Mouse (Mus musculus): ENCODE results near the gene Dnajc13.

The Dnajc13 gene

DNA sequence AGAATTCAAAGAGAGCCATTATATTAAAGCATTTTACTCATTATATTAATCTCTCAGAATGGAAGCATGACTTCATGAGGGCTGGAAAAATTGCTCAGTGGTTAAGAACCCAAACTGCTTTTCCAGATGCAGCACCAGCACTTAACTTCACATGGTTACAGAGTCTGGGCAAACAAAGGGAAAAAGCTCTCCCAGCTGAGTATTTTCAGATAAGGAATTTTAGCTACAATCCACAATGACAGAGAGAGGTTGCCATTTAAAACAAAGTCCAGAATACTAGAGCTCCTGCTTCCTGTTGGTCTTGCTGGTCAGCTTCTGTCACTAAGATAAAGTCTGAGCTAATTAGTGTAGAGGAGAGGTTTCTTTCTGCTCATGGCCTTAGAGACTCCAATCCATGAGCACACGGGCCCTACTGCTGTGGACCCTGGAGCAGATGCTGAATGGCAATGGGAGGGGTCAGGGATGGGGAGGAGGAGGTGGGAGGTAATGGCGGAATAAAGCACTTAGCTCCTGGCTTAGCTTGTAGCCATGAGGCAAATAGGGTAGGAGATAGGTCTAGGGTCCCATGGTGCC, 154.1 kb downstream of the Dnajc13 start:
- no peak for DNase-seq (ENCODE audit: low spot score in 2 of 2)

DNA sequence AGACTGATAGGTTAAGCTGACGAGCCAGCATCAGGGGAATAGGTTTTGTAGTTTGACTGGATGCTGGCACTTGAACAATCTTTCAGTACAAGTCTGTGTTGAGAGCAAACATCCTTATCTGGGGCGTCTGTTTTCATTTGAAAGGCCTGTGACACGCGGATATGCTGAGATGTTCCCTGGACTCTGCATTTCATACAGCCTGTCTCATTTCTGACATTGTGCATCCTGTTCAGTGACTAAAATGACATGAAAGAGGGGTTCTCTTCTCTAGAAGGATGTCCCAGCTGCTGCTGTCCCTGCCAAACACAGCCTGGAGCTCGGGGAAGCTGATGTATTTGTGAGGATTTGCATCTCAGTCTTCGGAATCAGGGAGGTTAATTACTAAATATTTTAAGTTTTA, 155.2 kb downstream of the Dnajc13 start:
- DNase-seq (ENCODE audit: low spot score in 2 of 2), result no peak

DNA sequence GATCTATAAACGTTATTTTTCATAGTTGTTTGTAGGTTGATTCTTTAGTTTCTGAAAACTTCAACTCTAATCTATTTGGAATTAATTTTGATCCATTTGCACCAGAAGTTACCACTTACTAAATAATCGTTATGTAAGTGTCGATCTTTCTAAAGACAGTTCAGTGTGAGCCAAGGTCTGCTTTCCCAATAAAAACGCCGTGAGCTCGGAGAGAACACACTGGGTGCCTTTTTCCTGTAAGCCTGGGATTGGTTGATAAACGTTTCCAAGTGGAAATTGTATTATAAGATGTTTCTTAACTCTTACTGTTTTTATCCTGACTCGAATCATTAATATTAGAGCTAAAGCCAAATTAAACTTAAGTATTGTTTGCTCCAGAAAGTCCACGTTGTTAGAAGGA, 155.8 kb downstream of the Dnajc13 start:
- no peak for DNase-seq (ENCODE audit: low spot score in 2 of 2)

DNA sequence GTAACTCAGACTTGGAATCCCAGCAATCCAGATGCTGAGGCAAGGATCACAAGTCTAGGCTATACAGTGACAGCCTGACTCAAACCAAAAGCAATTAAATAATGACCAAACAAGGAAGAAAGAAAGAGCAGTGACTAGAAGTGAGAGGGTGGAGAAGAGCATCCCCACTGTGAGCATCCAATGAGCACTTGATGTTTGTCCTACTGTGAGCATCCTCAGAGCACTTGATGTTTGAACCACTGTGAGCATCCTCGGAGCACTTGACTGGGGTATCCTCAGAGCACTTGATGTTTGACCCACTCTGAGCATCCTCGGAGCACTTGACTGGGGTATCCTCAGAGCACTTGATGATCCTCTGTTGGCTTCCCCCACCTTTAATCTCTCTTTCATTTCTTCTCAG, 157.7 kb downstream of the Dnajc13 start:
- no peak for DNase-seq (ENCODE audit: low spot score in 2 of 2)

- DNase-seq (ENCODE audit: low spot score in 2 of 2), result no peak
Measured at GRCm38 (mm10) chr9:104102901-104103300, 159.8 kb downstream of the Dnajc13 start.

DNA sequence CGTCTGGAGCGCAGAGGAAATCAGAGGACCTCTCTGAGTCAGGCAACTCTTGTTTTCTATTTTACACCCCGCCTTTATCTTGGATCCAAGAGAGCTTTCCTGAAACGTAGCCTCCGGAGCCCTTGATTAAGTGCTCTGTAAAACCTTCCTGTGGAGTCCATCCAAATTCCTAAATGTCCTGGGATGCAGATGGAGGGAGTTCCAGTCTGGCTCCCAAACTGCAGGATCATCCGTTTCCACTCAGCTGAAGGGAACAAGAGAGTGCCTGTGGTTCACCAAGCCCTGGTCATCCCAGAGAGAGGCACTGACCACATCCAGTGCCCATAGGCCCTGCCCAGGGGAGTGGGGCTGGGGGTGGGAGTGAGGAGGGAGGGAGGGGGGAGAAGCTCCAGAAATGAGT, 160.4 kb downstream of the Dnajc13 start:
- no peak for DNase-seq (ENCODE audit: low spot score in 2 of 2)

GRCm38 (mm10) chr9:104101458-104101857, 161.3 kb downstream of the Dnajc13 start:
- DNase-seq (ENCODE audit: low spot score in 2 of 2), result no peak
